Mouse (Mus musculus) heart, adult 2 months (tissue): ENCODE measurements around the gene Zfp784.

ENCODE experiments used
- CTCF ChIP-seq: fragments of 200-600 bp; IDR thresholded peaks from 2 replicates; pipeline ENCODE4 v1.8.1; 2022; ENCODE audit warnings: antibody characterized with exemption, mild to moderate bottlenecking, moderate library complexity
- EP300 ChIP-seq: fragments of 200-500 bp; IDR thresholded peaks from 2 replicates; pipeline ENCODE4 v1.6.1; 2011; ENCODE audit warnings: low read depth, low read length, control low read depth; ENCODE audit not compliant: insufficient read depth
- POLR2A ChIP-seq: fragments of 200-500 bp; IDR thresholded peaks from 2 replicates; pipeline ENCODE4 v1.6.1; 2011; ENCODE audit warnings: mild to moderate bottlenecking, low read depth, low read length, control low read depth; ENCODE audit not compliant: insufficient read depth

DNA sequence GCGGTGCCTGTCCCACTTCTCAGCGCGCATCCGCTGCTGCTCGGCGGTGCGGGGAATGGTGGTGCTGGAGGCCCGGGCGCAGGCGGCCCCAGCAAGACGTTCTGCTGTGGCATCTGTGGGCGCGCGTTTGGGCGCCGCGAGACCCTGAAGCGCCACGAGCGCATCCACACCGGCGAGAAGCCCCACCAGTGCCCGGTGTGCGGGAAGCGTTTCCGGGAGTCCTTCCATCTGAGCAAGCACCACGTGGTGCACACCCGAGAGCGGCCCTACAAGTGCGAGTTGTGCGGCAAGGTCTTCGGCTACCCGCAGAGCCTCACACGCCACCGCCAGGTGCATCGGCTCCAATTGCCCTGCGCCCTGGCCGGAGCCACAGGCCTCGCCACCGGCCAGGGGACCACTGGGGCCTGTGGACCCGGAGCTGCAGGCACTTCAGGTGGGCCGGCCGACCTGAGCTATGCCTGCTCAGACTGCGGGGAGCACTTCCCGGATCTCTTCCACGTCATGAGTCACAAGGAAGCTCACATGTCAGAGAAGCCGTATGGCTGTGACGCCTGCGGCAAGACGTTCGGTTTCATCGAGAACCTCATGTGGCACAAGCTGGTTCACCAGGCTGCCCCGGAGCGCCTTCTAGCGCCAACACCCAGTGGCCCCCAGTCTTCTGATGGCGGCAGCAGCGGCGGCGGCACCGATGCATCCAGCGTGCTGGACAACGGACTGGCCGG is 7.5 kb downstream of the Zfp784 start:
- TF ChIP-seq CTCF (no peak), EP300 (no peak), POLR2A (no peak)
